Mouse (Mus musculus) lung, embryonic 14.5 days (tissue): ENCODE measurements at regions not wholly inside any gene's neighbourhood (a gene's known extent, or its start where the extent isn't known, plus 50 kb on each side); places are given as distances from the start of the nearest gene placed in this dataset.

ENCODE experiments used
- ATAC-seq: fragments of 200-750 bp; cut with Nextera tagmentation; 2 replicates; pipeline ENCODE4 v1.8.0; 2017; ENCODE audit warnings: mild to moderate bottlenecking, moderate TSS enrichment, moderate library complexity; ENCODE audit not compliant: insufficient read depth
- DNase-seq: peaks from one replicate; pipeline ENCODE4 v3.0.0-alpha.2; 2015
- H3K27ac ChIP-seq: fragments of 300-500 bp; sonication (generic); 2 replicates; pipeline ENCODE4 v1.5.1; 2014; ENCODE audit warnings: low read depth, mild to moderate bottlenecking, moderate library complexity
- H3K27me3 ChIP-seq: fragments of 300-500 bp; sonication (generic); 2 replicates; pipeline ENCODE4 v1.6.1; 2014; ENCODE audit warnings: low read length, control low read depth; ENCODE audit not compliant: insufficient read depth
- H3K36me3 ChIP-seq: fragments of 300-500 bp; sonication (generic); 2 replicates; pipeline ENCODE4 v1.6.1; 2014; ENCODE audit warnings: control low read depth; ENCODE audit not compliant: insufficient read depth
- H3K4me1 ChIP-seq: fragments of 300-500 bp; sonication (generic); 2 replicates; pipeline ENCODE4 v1.6.1; 2014; ENCODE audit warnings: antibody characterized with exemption, control low read depth; ENCODE audit not compliant: insufficient read depth
- H3K4me2 ChIP-seq: fragments of 300-500 bp; sonication (generic); 2 replicates; pipeline ENCODE4 v1.6.1; 2014; ENCODE audit warnings: mild to moderate bottlenecking
- H3K4me3 ChIP-seq: fragments of 300-500 bp; sonication (generic); 2 replicates; pipeline ENCODE4 v1.5.1; 2014; ENCODE audit warnings: low read depth, low read length
- H3K9ac ChIP-seq: fragments of 300-500 bp; sonication (generic); 2 replicates; pipeline ENCODE4 v1.6.1; 2014
- H3K9me3 ChIP-seq: fragments of 300-500 bp; sonication (generic); 2 replicates; pipeline ENCODE4 v1.6.1; 2016; ENCODE audit warnings: low read depth, low read length, control low read depth
- CTCF ChIP-seq: IDR thresholded peaks from 2 replicates; pipeline ENCODE4 v1.5.1; 2016; ENCODE audit warnings: antibody characterized with exemption, low read depth
- WGBS: fragments of 180-500 bp; shearing (Covaris S2); extraction: QIAGEN DNeasy Blood & Tissue Kit; methylation state at CpG from one replicate; pipeline ENCODE4 v1.1.7; 2014; 5-methylcytosine and 5-hydroxymethylcytosine counted together

DNA sequence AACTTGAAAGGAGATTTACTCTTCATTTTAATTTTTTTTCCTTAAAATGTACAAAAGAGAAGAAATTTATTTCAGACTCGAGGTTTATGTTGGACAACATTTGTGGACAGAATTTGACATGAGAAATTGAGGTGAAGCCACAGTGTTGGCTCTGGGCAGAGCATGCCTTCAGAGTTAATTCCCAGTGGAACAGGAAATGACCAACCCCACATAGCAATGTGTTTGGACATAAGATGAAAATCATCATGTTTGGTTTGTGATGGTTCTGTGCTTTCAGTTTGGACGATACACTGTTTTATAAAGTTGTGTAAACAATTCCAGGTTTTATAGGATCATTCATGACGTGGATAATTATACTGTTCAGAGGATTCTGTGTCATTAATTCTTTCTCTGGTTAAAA is 271.9 kb upstream of the Mettl25 start:
- Histone ChIP-seq H3K36me3 (no peaks in the 10 kb centered on the region), H3K27me3 (no peaks in the 10 kb centered on the region), H3K27ac (no peak overlapping the region), H3K4me2 (no peak overlapping the region), H3K9ac (no peak overlapping the region), H3K9me3 (no peaks in the 10 kb centered on the region), H3K4me3 (no peak overlapping the region), H3K4me1 (no peaks in the 10 kb centered on the region)
- DNase-seq, result peak; percentile 16
- ATAC-seq, result peak; percentile 69; the same call in 1 of the 2 replicates
- WGBS, result 31% methylated on average over 3 of the region's 3 CpGs
- TF ChIP-seq CTCF, result no peak

DNA sequence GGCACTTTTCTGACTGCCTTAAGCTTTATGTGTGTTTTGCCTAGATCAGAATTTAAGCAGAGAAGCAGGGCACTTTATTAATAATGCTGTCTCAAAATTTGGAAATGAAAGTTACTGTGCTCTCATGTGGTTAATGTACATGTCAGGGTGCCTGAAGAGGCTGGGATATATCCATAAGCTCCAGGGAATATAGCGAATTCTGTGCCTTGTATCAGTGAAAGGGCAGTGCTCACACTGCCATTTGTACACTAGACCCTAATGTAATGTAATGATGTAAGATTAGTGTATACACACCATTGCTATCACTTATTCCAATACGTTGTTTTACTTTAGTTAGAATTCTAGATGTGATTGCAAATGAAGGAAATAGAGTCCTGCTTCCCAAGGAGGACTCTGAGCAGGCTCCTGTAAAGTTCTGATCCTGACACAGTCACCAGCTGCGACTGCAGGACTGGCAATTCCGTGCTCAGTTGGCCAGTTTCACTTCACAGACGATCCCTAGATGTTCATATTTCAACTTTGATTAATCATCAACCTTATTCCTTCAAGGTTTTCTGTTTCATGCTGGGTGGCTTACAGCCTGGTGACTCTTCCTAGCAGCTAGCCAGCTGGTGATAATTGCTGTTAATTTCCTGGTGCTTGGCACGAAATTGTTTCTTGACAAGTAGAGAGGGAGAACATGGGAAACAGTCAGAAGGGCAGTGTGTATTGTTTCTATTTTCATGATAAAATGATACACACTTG is 273.7 kb upstream of the Mettl25 start:
- TF ChIP-seq CTCF, result no peak
- Histone ChIP-seq H3K4me1 (no peaks in the 10 kb centered on the region), H3K27ac (no peak overlapping the region), H3K9me3 (no peaks in the 10 kb centered on the region), H3K9ac (no peak overlapping the region), H3K4me3 (no peak overlapping the region), H3K27me3 (no peaks in the 10 kb centered on the region), H3K4me2 (no peak overlapping the region), H3K36me3 (no peaks in the 10 kb centered on the region)
- ATAC-seq, result no peak
- no peak for DNase-seq
- 38% methylated on average over 6 of the region's 6 CpGs for WGBS

DNA sequence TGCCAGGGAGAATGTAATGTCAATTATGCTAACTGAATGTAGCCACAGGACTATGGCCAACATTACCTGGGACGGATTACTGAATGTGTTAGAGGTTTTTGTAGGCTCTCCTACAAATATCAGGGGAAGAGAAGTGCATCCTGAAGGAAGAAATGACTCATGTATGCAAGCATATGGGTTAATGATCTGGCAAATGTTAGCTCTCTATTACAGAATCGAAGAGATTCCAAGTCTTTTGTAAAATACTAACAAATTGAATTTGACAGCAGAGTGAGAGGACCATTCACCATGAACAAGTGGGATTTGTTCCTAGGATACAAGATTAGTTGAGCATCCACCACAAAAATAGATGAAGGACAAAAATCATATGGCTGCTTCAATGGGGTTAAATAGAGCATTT is 280.6 kb upstream of the Mettl25 start:
- TF ChIP-seq CTCF, result no peak
- no peak for ATAC-seq
- 83% methylated on average over 2 of the region's 2 CpGs for WGBS

DNA sequence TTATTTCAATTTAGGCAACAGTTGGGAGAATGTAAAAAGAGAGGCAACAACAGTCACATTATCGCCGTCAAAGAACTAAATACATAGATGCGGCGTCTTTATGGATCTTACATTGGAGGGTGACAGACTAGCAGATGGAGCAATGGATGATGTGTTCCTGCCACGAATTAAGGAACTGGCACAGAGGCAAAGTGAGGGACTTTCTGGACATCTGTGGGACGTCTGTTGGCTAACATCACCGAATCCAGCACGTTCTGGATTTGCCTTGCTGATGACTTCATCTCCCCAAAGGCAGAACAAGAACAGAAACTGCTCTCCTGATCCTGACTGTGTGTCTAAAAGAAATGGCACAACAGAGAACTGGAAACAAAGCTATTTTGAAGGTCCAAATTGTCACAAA is 281.8 kb upstream of the Mettl25 start:
- 77% methylated on average over 8 of the region's 8 CpGs for WGBS
- Histone ChIP-seq H3K4me2 (no peak overlapping the region), H3K4me3 (no peak overlapping the region), H3K4me1 (no peaks in the 10 kb centered on the region), H3K27ac (no peak overlapping the region), H3K27me3 (no peaks in the 10 kb centered on the region), H3K9me3 (no peaks in the 10 kb centered on the region), H3K36me3 (no peaks in the 10 kb centered on the region), H3K9ac (no peak overlapping the region)
- TF ChIP-seq CTCF, result no peak
- ATAC-seq, result no peak
- no peak for DNase-seq

More for the DNA sequence above, 280.6 kb upstream of the Mettl25 start:
- H3K27ac ChIP-seq, result no peak overlapping the region
- H3K4me1 ChIP-seq, result no peaks in the 10 kb centered on the region
- no peaks in the 10 kb centered on the region for H3K36me3 ChIP-seq
- H3K4me2 ChIP-seq, result no peak overlapping the region
- no peaks in the 10 kb centered on the region for H3K27me3 ChIP-seq
- no peak for DNase-seq
- H3K9ac ChIP-seq, result no peak overlapping the region
- H3K9me3 ChIP-seq, result no peaks in the 10 kb centered on the region
- no peak overlapping the region for H3K4me3 ChIP-seq

DNA sequence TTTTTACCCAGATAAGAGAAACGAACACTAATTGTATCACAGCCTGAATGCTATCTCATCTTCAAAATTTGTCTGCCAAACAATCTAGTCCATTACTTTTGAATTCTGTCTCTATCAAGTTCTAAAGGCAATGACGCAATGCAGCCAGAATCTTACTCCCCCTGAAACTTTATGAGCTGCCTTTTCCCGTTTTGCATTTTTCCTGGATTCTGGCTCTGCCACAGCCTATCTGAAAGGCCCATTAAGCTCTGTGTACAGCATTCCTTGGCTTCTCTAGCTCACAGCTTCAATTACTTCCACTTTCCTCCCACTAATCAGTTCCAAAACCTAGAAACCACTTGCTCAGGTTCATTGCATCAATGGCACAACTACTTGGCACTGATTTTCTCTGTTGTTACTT is 298.0 kb upstream of the Ppfia2 start:
- Histone ChIP-seq H3K27me3 (no peaks in the 10 kb centered on the region), H3K9ac (no peak overlapping the region), H3K4me2 (no peak overlapping the region), H3K4me3 (no peak overlapping the region), H3K36me3 (no peaks in the 10 kb centered on the region), H3K27ac (no peak overlapping the region), H3K4me1 (no peaks in the 10 kb centered on the region), H3K9me3 (no peaks in the 10 kb centered on the region)
- TF ChIP-seq CTCF, result no peak
- WGBS, result 51% methylated on average over 3 of the region's 3 CpGs
- DNase-seq, result peak; percentile 5
- no peak for ATAC-seq

DNA sequence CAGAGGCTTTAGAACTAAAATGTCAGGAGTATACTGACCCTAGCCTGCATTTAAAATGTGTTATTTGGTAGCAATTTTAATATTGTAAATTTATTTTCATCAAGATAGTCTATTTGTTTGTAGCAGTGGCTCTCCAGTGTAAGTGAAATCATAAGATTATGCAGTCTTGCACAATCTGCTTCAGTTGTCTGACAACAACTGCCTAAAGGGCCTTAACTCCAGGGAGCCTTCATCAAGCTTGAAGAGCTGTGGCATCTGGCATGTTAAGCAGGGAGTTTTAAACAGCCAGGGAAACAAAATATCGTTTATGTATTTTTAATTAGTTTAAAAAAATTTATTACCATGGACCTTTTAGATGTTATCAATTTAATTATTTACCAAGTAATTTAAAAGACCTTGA is 295.7 kb upstream of the Ppfia2 start:
- Histone ChIP-seq H3K27me3 (no peaks in the 10 kb centered on the region), H3K4me2 (no peak overlapping the region), H3K36me3 (no peaks in the 10 kb centered on the region), H3K27ac (no peak overlapping the region), H3K4me3 (no peak overlapping the region), H3K4me1 (no peaks in the 10 kb centered on the region), H3K9ac (no peak overlapping the region), H3K9me3 (no peaks in the 10 kb centered on the region)
- WGBS, result 57% methylated on average over 1 of the region's 1 CpGs
- ATAC-seq (no peak), DNase-seq (no peak)
- TF ChIP-seq CTCF, result no peak

DNA sequence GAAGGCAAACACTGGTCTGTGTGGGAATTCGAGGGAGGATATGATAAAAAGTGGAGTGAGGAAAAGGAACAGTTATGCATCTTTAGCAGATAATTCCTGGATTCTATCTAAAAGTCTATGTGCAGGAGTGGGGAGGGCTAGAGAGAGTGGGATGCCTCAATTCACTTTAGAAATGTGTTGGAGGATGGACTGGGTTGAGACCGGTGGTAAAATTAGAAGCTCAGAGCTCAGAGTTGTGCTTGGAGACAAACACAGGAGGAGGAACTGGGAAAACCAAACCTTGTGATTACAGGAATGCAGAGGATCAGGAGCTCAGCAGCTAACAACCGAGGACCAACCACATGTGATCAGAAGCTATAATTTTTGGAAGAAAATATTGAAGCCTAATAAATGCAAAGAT is 290.5 kb upstream of the Ppfia2 start:
- DNase-seq (no peak), ATAC-seq (no peak)
- no peak overlapping the region for H3K27ac ChIP-seq
- no peak overlapping the region for H3K4me3 ChIP-seq
- H3K9me3 ChIP-seq, result no peaks in the 10 kb centered on the region
- H3K27me3 ChIP-seq, result no peaks in the 10 kb centered on the region
- 69% methylated on average over 3 of the region's 3 CpGs for WGBS
- no peaks in the 10 kb centered on the region for H3K4me1 ChIP-seq
- no peak overlapping the region for H3K9ac ChIP-seq
- no peak for TF ChIP-seq CTCF
- no peaks in the 10 kb centered on the region for H3K36me3 ChIP-seq
- H3K4me2 ChIP-seq, result no peak overlapping the region
